Mouse (Mus musculus) thymus, postnatal 36 days (tissue): ENCODE results near the gene Bnip1.

Source experiments
- DNase-seq, 2 experiments: peaks; one replicate each; pipeline ENCODE4 v3.0.0; 2022; ENCODE audit warnings: mixed read lengths in 2 of 2

Gene Bnip1

DNA sequence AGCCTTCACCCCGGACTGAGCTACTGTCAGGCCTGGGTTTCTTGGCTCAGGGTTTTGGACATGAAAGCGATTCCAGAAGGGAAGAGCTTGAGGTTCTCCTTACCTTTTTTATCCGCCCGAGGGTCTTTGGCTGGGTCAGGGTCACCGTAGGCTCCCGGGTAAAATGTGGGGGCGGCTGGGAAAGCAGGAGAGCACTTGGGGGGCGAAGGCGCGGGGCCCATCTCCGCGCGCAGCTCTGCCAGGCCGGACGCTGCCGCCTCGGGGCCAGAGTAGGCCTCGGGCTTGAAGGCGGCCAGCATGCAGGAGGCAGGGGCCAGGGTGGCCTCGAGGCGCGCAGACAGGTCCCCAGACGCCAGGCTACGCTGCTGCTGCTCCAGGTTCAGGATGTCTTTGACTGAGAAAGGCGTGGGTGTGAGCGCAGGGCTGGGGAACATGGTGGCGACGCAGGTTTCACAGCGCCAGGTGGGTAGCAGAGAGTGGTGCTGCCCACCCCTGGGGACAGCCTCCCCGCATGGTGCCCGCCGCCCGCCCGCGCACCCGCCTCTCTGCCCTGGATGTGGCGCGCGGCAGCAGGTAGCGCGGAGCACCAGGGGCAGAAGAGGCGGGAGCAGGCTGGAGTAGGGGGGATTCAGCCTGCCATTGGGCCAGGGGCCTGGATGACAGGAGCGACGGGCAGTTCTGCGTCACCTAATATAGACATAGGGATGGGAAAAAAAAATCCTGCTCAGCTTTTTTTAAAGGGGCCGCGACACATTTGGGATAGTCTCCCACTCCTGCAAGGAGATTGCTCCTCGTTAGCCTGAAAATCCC, 60.3 kb downstream of the Bnip1 start:
- no peak for DNase-seq

DNA sequence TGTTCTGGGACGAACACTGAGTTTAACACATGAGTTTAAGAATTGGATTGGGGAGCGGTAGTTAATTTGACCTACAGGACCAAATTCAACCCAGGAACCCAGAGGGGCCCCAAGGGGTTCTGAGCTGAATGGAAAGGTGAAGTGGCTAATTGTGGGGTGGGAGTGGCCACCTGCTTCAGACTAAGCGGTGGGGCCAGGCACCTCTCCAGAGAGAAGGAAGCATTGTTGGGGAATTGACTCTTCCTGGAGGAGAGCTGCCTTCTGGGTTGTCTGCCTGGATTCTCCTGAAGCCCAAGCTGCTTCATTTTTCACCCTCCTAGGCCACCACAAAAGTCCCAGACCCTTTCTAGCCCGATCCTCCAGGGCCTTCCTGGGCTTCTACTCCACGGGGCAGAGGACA, 61.1 kb downstream of the Bnip1 start:
- no peak for DNase-seq
